Mouse (Mus musculus) thymus, adult 2 months (tissue): Measurements from ENCODE around the gene Usp49. TPM values are rescaled to one million over a fixed set of nuclear protein-coding genes. Genes with fewer than 3 reads are reported as not detected.
"Not testable (repeated sequence)": the region's sequence is repeated elsewhere in the genome, so short reads cannot be mapped to it uniquely, and the experiment has no call there.

ENCODE experiments used
- DNase-seq: peaks from one replicate; pipeline ENCODE4 v3.0.0; 2021
- H3K27ac ChIP-seq: fragments of 200-500 bp; 2 replicates; pipeline ENCODE4 v1.5.1; 2012; ENCODE audit warnings: low read length, control low read depth; ENCODE audit not compliant: control insufficient read depth, insufficient read depth
- H3K27me3 ChIP-seq: fragments of 200-500 bp; 2 replicates; pipeline ENCODE4 v1.6.1; 2012; ENCODE audit warnings: mild to moderate bottlenecking, low read length, moderate library complexity, mixed read lengths; ENCODE audit not compliant: control insufficient read depth, insufficient read depth
- H3K36me3 ChIP-seq: fragments of 200-500 bp; 2 replicates; pipeline ENCODE4 v1.6.1; 2012; ENCODE audit warnings: mild to moderate bottlenecking, low read length, moderate library complexity; ENCODE audit not compliant: control insufficient read depth, insufficient read depth
- H3K4me1 ChIP-seq: fragments of 200-500 bp; replicated peaks from 2 replicates; pipeline ENCODE4 v1.6.1; 2012; ENCODE audit warnings: low read length; ENCODE audit not compliant: control insufficient read depth, insufficient read depth
- H3K4me3 ChIP-seq: fragments of 200-500 bp; 2 replicates; pipeline ENCODE4 v1.5.1; 2012; ENCODE audit warnings: mild to moderate bottlenecking, low read length, control low read depth, moderate library complexity; ENCODE audit not compliant: control insufficient read depth, insufficient read depth
- CTCF ChIP-seq: fragments of 200-500 bp; IDR thresholded peaks from 2 replicates; pipeline ENCODE4 v1.5.1; 2012; ENCODE audit warnings: mild to moderate bottlenecking, control low read depth, low read length, moderate library complexity, borderline replicate concordance; ENCODE audit not compliant: control insufficient read depth, poor library complexity, insufficient read depth; ENCODE audit errors: extremely low read depth
- POLR2A ChIP-seq: fragments of 200-500 bp; IDR thresholded peaks from 2 replicates; pipeline ENCODE4 v1.6.1; 2012; ENCODE audit warnings: mild to moderate bottlenecking, low read length, control low read depth, moderate library complexity; ENCODE audit not compliant: control insufficient read depth, poor library complexity, insufficient read depth; ENCODE audit errors: extremely low read depth
- WGBS: fragments of 180-500 bp; shearing (Covaris S2); methylation state at CpG from one replicate; pipeline ENCODE4 v1.1.7; 2018; 5-methylcytosine and 5-hydroxymethylcytosine counted together
- polyA plus RNA-seq: library from polyadenylated mRNA; depleted of rRNA; stranded (reverse); fragments of >200 nt; gene quantifications from 2 replicates; pipeline ENCODE4 v1.2.3, GENCODE M21; 2012

The Usp49 gene
- polyA plus RNA-seq, 1 experiment = 12.5 TPM

DNA sequence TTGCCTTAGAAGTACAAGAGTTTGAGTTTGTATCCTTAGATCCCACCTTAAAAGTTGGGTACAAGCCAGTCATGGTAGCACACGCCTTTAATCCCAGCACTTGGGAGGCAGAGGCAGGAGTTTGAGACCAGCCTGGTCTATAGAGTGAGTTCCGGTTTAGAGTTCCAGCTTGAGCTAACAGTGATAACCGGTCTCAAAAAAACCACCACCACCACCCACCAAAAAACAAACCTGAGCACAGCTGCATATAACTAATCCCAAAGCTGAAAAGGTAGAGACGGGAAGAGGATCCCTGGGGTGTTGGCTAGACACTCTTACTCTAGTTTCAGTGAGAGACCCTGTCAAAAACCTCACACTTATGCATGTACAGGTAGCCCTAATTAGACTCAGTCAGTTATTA lies 13.8 kb upstream of the Usp49 start:
- no peak for DNase-seq
- Histone ChIP-seq H3K27me3 (no peaks in the 10 kb centered on the region), H3K4me1 (peaks cover 10% of the 10 kb centered on the region), H3K27ac (no peak overlapping the region), H3K36me3 (peaks cover 4% of the 10 kb centered on the region), H3K4me3 (no peak overlapping the region)
- 97% methylated on average over 4 of the region's 4 CpGs for WGBS
- TF ChIP-seq POLR2A = no peak
- TF ChIP-seq CTCF = no peak

DNA sequence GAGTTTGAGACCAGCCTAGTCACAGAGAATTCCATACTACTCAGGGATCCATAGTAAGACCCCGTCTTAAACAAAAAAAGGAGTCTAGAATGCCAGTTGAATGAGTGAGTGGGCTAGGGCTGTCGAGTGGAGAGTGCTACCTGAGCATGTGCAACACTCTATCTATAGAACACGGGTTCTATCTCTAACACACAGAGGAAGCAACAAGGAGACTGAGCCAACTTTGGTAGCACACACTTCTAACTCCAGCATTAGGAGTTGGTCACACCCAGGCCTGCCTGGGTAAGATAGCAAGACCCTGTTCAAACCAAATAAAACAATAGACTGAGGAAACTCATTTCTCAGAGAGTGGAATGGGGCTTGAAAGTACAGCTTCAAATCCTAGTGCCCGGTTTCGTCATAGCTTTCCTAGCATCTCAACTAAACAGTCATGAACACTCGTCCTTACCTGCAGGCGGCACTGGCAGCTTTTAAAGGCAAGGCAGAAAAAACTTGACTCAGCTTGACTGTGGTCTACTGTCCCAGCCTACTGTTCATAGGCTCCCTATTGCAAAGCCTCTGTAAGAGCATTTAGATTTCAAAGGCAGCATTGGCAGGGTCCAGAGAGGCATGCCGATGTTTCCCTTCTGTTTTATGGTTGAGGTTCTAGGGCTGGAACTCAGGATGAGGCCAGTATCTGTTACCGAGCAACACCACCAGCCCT lies 12.7 kb upstream of the Usp49 start:
- Histone ChIP-seq H3K4me1 (peaks cover 1% of the 10 kb centered on the region; the same call in 1 of the 2 replicates), H3K27ac (no peak overlapping the region), H3K36me3 (peaks cover 15% of the 10 kb centered on the region), H3K27me3 (no peaks in the 10 kb centered on the region), H3K4me3 (no peak overlapping the region)
- 97% methylated on average over 9 of the region's 9 CpGs for WGBS
- TF ChIP-seq CTCF (no peak), POLR2A (no peak)
- no peak for DNase-seq

DNA sequence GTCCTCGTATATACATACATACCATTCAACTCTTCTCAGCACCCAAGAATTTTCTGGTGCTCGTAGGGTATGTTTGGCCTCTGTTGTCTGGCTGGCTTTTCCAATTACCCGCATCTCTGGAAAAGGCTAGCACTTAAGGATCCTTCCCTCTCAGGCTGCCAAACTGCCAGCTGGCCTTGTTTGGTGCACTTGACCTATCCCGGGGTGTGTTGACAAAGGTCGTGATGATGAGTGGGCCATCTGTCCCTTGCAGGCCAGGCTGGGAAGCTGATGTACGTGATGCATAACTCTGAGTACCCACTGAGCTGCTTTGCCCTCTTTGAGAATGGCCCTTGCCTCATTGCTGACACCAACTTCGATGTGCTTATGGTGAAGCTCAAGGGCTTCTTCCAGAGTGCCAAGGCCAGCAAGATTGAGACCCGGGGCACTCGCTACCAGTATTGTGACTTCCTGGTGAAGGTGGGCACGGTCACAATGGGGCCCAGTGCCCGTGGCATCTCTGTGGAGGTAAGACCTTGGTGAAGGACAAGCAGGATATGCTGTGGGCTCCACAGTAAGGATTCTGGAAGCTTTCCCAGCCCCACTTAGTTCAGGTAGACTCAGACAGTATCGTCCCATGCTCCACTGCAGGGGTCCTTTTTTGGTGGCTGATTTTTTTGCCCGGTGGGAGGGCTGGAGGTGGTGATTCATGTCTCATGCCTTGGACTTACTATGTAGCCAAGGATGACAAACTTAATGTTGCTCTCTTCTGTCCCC lies 11.8 kb upstream of the Usp49 start:
- H3K36me3 ChIP-seq = peaks cover 25% of the 10 kb centered on the region
- H3K27me3 ChIP-seq = no peaks in the 10 kb centered on the region
- H3K4me1 ChIP-seq = no peaks in the 10 kb centered on the region
- DNase-seq = no peak
- no peak overlapping the region for H3K27ac ChIP-seq
- WGBS = 97% methylated on average over 13 of the region's 13 CpGs
- no peak overlapping the region for H3K4me3 ChIP-seq
- no peak for TF ChIP-seq POLR2A
- TF ChIP-seq CTCF = no peak

DNA sequence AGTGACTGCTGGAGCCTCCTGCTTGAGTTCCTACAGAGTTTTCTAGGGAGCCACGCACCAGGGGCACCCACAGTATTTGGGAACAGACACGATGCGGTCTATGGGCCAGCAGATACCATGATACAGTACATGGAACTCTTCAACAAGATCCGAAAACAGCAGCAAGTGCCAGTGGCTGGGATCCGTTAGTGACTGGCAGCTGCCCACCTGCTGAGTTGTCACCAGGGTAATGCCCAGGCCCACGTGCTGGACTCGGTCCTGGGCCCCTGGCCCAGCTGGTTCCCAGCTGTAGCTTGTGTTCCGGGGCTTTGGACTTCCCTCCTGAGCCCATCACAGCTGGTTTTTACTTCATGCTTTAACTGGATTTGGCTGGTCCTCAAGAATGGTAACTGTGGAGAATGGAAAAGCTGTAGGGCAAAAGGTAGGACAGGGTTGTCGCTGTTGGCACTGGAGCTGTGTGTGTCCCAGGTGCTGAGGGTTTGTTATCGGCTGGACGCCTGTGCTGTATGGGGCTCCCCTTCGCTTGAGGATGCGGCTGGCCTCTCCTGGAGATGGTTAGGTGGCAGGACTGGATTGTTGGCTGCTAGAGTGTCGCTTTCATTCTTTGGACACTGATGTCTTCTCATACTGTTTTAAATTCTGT lies 7.5 kb upstream of the Usp49 start:
- WGBS = 98% methylated on average over 14 of the region's 14 CpGs
- no peak overlapping the region for H3K27ac ChIP-seq
- no peaks in the 10 kb centered on the region for H3K27me3 ChIP-seq
- no peaks in the 10 kb centered on the region for H3K4me1 ChIP-seq
- H3K4me3 ChIP-seq = no peak overlapping the region
- no peak for DNase-seq
- peaks cover 32% of the 10 kb centered on the region for H3K36me3 ChIP-seq
- TF ChIP-seq CTCF (no peak), POLR2A (no peak)

DNA sequence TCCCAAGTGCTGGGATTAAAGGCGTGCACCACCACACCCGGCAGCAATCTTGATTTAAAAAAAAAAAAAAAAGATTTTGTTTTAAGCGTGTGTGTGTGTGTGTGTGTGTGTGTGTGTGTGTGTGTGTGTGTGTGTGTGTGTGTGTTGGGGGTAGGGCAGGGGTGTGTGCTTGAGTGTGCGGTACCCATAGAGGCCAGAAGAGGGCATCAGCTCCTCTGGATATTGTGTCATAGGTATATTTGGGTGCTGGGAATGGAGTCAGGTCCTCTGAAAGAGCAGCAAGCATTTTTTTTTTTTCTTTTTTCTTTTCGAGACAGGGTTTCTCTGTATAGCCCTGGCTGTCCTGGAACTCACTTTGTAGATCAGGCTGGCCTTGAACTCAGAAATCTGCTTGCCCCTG lies 5.9 kb upstream of the Usp49 start:
- peaks cover 28% of the 10 kb centered on the region for H3K36me3 ChIP-seq
- H3K27ac ChIP-seq, DNase-seq, H3K4me1 ChIP-seq, H3K4me3 ChIP-seq, H3K27me3 ChIP-seq: not testable (repeated sequence)
- WGBS = 89% methylated on average over 4 of the region's 5 CpGs

DNA sequence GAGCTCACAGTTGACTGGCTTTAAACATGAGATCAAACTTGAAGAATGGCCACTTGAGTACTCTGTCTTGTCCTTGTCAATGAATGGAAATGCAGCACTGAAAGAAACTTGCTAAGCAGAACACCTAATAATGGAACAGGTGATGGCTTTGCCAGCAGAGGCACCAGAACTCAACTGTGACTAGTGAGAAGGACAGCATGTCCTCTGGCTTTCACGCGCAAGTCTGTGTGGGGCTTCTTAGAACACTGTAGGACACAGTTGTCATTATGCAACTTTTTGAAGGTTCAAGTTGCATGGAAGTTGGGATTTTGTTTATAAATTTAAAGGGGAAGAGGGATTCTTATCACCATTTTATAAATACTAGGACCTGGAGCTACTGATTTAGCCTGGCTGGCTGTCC lies 5.4 kb upstream of the Usp49 start:
- 97% methylated on average over 2 of the region's 2 CpGs for WGBS
- no peak for TF ChIP-seq CTCF
- TF ChIP-seq POLR2A = no peak
- H3K27ac ChIP-seq = no peak overlapping the region

DNA sequence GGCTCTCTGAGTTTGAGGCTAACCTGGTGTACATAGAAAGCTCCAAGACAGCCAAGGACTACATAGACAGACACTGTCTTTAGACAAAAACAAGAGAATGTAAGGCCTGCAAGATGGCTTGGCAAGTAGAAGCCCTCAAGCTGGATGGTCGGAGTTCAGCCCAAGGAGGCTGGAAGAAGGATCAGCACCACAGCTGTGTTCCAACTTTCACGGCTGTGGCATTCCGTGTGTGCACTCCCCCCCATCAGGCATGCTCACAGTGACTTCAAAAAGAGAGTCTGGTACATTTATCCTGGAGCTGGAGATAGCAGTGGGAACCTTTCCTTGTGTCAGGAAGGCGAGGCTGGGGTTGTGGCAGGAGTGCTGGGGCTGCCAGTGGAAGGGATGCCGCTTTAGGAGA lies 4.5 kb upstream of the Usp49 start:
- Histone ChIP-seq H3K4me3 (no peak overlapping the region), H3K27me3 (no peaks in the 10 kb centered on the region), H3K4me1 (peaks cover 13% of the 10 kb centered on the region), H3K27ac (no peak overlapping the region), H3K36me3 (peaks cover 28% of the 10 kb centered on the region)
- TF ChIP-seq CTCF = no peak
- TF ChIP-seq POLR2A = no peak
- no peak for DNase-seq
- 98% methylated on average over 5 of the region's 5 CpGs for WGBS

More for the DNA sequence above, 5.4 kb upstream of the Usp49 start:
- no peak overlapping the region for H3K4me3 ChIP-seq
- no peak for DNase-seq
- H3K36me3 ChIP-seq = peaks cover 28% of the 10 kb centered on the region
- no peaks in the 10 kb centered on the region for H3K27me3 ChIP-seq
- peaks cover 6% of the 10 kb centered on the region for H3K4me1 ChIP-seq
